Mouse (Mus musculus): ENCODE measurements around the gene Ammecr1.

Ammecr1 gene

DNA sequence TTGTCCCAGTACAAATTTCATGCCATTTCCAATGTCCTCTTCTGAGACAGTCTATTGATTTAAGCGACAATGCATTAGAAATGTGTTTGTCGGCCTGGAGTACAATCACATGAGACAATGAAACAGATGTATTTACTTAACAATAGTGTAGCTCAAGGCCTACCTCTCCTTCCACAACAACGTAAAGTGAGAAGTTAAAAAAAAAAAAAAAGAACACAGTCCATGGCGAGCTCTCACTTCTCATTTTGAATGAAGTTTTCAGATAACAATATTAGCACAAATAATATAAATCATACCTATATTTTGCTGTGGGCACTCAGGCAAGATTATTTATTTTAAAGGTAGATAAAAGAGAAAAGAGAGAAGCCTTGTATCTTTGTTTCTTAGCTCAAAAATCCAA is 49.8 kb downstream of the Ammecr1 start:
- DNase-seq (ENCODE audit: low read depth, low spot score) = no peak

DNA sequence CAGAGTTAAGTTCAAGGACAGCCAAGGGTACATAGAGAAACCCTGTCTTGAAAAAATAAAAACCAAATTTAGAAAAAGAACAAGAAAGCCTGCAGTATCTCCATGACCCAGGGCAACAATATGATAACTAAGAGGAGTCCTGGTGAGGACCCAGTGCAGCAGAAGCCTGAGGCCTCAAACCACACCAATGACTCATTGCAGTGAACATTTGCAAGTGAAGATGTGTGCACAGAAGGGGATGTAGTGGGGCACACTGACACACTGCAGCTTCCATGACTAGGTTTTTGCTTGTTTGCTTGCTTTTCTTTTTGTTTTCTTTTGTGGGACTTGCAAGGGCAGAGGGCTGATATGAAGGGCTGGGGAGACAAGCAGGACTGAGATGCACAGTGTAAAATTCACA is 52.3 kb downstream of the Ammecr1 start:
- DNase-seq (ENCODE audit: low read depth, low spot score) = no peak

DNA sequence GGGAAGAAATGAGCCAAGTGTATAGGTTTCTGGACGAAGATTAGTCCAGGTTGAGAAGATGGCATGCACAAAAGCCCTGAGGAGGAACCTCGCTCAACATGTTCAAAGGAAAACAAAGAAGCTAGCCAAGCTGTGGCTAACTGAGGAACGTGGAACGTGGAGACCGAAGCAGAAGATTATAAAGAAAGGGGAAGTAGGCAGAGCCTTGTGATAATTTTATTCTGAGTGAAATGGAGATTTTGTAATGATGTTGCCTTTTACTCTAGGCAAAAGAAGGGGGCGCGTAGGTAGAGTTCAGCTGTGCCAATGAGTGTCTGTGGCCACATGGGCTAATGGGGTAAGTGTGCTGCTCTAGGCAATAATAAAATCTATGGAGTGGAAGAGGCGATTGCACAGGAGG is 62.7 kb downstream of the Ammecr1 start:
- no peak for DNase-seq (ENCODE audit: low read depth, low spot score)

DNA sequence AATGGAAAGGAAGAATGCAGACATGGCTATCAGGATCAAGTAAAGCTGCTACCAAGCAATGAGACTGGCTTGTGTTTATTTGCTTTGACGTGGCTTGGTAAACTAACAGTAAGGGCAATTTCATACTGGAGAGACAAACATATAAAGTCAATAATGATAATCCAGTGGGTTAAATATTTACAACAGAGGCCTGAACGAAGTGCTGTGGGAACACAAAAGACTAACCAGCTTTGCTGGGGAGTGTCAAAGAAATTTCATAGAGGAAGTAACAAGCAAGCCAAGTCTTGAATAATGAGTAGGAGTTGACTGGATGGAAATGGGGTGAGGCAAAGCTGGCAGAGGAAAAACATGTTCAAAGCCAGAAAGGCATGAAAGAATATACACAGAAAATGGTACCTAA is 63.9 kb downstream of the Ammecr1 start:
- DNase-seq (ENCODE audit: low read depth, low spot score) = no peak

DNA sequence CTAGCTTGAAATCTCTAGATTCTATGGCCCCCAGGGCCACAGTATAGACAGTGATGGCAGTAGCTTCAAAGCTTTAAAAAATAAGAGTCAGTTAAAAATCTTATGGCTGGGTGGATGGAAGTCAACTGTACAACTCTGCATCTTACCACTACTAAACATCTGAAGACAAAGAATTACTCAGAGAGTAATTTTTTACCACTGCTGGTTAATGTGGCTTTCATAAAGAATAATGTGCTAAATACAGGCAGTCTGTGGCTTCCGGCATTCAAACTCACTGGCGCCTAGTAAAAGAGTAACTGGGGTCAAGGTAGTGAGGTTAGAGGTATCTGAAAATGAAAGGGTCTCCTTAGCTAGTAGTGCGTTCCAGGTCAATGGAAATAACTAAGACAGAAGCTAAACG is 64.6 kb downstream of the Ammecr1 start:
- DNase-seq (ENCODE audit: low read depth, low spot score) = no peak

DNA sequence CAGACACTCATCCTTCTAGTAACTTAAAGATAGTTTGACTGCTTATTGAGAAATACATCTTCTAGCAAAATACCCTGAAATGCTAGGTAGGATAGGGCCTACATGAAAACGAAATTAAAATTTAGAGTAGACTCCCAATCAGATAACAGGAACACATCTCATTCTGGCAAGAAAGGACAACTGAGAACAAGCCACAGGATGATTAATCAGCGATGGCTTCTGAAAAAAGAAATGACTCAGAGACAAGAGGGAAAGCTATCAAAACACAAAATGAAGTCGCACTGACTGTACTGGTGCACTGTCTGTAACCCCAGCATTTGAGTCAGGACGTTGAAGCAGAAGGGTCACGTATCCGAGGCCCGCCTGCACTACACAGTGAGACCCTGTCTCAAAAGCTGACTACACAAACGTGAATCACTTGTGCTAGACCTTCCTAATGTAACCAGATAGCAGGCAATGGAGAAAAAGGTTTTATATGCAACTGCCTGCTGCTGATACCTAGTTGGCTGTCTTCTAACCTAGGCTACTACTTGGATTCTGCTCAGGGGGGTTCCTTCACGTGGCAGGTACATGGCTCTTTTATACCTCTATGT is 68.1 kb downstream of the Ammecr1 start:
- DNase-seq (ENCODE audit: low read depth, low spot score) = no peak

DNA sequence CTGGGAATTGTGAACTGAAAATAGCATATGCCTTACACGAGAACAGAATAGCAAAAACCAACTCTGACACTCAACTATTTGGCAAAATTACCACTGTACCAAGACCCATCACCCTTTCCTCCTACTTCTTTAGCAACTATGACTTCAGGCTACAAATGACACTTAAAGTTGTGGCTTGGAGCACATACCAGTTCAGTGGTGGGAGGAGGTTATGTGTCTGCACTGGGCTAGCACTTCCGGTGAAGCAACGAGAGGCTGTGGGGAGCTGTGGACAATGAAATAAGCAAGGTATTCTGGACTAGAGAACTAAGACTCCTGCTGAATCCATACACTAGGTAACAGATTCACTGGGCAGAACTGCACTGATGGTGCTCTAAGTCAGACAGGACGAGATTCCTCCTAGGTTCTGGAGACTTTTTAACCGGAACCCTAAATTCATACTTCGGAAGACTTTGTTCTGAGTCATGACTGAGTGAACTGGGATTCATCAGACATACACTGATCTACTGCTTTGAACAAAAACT is 69.0 kb downstream of the Ammecr1 start:
- DNase-seq (ENCODE audit: low read depth, low spot score) = no peak

DNA sequence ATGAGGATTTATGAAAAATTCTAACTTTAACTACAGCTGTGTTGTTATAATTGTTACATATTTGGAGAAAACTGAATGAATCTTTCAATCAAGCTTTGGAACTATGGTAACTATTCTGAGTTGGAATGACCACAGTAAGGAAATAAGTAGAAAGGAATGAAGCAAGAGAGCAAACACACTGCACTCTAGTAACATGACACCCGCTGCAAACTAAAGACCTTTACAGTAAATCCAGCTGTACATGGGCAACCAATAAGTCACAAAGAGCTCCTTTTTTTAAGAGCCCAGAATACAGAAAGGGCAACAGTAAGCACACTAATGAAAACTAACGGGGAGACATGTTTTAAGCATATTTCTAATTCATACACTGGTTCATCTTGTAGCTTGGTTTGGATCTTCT is 71.2 kb downstream of the Ammecr1 start:
- peak; percentile 7 for DNase-seq (ENCODE audit: low read depth, low spot score)

DNA sequence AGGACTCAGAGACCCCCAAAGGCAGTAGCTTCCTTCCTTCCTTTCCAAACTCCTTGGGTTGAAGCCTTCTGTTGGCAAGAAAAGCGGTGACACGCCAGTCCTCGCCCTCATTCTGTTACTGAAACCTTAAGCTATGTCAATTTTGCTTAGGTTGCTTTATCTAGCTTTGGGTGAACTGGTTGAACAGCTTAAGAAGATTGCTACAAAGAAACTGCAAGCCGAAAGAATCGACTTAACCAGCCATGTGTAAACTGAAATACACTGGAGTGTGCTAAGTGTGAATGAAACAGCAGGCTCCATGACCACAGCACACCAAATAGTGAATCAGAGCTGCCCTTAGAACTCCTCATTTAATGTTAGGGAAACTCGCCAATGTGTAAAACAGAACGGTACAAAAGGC is 80.6 kb downstream of the Ammecr1 start:
- no peak for DNase-seq (ENCODE audit: low read depth, low spot score)

DNA sequence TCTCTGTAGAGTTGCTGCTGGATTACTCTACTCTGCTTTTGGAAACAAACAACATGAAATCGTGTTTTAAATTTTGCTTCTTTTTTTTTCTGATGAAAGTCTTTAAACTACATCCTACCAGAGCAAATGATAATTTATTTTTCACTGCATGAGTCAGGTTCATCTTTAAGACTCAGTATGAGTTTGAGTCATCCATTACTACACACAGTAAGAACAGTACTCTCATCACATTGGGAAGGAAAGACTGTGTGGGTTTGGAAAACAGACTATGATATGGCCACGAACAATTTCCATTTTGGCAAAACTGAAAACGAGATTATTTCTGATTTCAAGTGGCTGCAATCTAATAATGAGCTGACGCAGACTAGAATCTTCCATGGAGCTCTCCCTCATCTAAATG is 82.9 kb downstream of the Ammecr1 start:
- DNase-seq (ENCODE audit: low read depth, low spot score) = no peak

DNA sequence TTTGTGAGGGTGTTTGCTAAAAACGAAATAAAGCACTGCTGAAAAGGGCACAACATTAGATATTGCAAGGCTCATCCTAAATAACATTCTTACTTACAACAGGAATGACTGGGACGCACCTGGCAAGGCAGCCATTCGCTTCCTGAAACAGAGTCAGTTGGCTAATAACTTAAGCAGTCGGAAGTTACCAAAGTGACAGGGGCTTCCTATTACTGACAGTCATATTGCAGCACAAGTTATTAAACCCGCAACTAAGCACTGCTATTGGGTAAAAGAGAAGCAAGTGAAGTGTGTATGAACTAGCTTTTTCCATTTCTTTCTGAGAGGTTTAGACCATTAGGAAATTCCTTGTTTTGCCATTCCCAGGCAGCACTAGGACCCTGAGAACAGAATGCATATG is 84.3 kb downstream of the Ammecr1 start:
- DNase-seq (ENCODE audit: low read depth, low spot score) = no peak

DNA sequence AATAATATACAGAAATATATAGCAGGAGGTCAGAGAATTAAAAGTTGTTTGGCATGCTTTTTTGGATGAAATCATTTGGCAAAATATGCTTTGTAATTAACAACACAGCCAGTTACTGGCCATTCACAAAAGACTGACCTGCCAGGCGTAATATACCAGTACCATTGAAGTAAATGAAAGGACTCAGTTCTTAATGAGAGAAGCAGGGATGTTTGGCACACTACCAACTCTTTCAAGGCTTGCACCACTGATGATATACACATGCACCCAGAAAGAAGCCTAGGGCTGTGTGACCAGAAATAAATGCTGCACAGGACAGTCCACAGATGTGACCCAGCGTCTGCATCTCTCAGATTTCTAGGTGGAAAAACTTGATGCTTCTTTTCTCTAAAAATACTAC is 96.7 kb downstream of the Ammecr1 start:
- peak; percentile 13 for DNase-seq (ENCODE audit: low read depth, low spot score)

DNA sequence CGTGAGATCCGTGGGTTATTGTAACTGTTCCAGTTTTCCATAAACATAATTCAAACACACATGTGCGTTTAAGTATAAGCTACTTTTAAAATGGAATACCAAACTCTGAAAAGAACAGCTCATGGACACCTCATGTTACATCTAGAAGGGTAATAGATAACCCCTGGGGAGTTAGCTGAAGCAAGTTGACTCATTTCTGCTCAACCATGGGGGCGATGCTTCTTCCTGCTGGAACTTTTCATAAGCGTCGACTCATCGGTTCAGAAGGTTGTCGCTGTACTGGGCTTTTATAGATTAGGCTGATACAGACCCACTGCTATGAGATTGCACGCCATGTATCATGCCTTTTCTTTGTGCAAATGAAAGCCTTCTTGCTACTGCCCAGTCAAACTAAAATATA is 118.5 kb downstream of the Ammecr1 start:
- DNase-seq (ENCODE audit: low read depth, low spot score) = no peak

DNA sequence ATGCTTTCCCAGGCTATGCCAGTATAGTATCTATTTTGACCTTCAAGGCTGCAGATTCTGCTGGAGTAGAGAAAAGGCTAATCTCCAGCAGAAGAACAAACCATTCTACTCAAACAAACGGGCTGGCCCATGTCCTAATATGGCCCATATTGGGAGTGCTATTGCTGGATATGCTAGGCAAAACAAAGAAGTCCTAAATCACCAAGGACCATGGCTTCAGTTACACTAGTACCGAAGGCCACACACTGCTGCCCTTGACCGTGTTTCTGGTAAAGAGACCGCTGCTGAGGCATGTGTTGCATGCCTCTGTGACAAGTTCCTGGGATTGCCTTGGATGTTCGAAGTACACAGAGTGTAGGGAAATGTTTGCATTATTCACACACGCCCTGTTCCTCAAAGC is 120.3 kb downstream of the Ammecr1 start:
- no peak for DNase-seq (ENCODE audit: low read depth, low spot score)

DNA sequence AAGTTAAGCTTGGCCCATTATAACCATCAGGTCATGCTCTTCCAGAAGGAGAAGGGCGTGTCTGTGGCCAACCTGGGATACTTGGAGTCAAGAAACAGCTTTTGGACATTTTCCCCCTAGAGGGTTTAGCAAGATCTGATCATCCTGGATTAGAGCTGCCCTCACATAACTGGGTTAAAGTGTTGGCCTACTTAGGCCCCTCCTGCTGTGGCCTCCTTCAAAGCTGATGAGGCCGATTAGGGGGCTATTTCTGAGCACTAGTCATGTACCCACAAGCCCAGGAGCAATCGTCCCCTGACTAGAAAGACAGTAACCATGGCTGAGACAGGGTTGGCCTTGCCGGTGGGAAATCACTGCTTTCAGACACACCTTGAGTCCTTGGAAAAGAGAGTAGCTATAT is 124.6 kb downstream of the Ammecr1 start:
- no peak for DNase-seq (ENCODE audit: low read depth, low spot score)

DNA sequence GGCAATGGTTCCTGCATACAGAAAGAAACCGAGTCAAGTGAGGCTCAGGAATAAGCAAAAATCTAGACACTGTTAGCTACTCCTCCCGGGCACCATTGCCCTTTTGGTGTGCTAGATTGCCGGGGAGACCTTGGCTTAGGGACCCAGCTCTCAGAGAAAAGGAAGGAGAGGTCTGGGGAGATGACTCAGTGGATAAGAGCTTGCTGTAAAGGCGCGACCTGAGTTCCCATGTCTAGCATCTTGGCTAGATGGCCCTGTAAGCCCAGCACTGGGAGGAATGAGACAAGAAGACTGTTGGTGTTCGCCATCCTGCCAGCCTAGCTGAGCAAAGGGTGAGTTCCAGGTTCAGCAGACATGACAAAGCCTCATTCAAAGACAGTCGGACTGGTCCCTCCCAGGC is 127.1 kb downstream of the Ammecr1 start:
- no peak for DNase-seq (ENCODE audit: low read depth, low spot score)

DNA sequence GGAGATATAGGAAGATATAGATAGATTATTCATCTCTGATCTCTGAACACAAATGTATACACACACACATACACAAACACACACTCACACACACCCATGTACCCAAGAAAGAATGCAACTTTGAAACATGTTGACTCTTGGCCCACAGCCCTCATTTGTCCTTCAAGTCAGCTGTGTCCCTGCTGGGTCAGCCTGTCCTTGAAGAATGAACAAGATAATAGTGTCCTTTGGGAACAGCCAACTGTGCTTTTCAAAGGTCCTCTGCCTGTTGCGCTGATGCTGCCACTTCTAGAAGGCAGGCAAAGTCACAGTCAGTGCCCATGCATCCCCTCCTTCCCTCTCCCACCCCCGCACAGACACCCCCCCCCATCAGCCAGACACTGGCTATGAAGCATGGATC is 127.7 kb downstream of the Ammecr1 start:
- no peak for DNase-seq (ENCODE audit: low read depth, low spot score)

DNA sequence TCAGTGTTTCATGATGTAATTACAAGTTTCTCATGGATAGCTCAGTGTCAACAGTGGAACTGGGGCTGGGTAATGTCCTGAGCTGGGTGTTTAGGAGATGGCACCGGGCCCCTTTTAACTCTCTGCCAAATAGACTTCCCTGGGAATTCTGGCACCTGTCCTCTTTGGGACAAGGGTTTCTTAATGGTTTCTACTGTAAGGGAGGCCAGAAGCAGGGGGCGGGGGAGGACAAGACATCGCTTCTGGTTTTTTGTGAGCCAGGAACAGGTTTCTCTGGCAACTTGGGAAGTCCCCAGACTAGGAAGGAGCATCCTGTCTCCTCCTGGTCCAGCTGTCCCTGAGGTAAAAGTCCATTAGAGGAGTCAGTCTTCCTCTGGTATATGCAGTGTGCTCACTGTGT is 129.2 kb downstream of the Ammecr1 start:
- DNase-seq (ENCODE audit: low read depth, low spot score) = no peak

DNA sequence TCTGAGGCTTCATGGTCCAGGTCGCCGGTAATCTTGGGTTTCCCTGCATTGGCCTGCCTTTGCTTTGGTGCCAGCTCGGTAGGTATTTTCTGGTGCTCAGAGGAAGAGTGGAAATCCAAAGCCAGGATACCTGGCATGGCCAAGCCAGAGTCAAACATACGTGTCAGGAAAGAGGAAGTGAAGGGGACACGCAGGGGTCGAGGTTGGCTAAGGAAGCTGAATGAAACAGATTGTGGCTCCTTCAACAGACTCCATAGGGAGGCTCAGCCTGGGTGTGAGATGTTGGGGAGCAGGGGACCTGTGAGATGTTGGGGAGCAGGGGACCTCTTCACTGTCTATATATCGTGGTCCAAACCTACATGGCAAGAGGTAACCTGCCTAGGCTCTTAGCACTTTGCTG is 130.1 kb downstream of the Ammecr1 start:
- no peak for DNase-seq (ENCODE audit: low read depth, low spot score)

DNA sequence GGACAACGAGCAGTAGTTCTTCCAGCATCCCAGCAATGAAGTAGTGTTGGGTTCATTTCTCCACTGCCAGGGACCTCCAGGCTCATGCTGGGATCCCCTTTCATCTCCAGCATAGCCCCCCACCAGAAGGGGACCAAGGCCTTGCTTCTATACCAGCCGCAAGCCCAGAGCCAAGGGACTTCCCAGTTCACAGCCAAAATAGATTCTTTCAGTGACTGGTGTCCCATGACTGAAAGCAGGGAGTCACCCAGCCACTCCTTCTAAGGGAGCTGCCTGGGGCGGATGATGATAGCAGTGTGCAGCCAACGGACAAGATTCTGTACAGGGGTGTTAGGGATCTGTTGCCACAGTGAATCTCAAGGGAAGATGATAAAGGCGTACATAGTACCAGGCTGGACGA is 131.7 kb downstream of the Ammecr1 start:
- no peak for DNase-seq (ENCODE audit: low read depth, low spot score)

DNA sequence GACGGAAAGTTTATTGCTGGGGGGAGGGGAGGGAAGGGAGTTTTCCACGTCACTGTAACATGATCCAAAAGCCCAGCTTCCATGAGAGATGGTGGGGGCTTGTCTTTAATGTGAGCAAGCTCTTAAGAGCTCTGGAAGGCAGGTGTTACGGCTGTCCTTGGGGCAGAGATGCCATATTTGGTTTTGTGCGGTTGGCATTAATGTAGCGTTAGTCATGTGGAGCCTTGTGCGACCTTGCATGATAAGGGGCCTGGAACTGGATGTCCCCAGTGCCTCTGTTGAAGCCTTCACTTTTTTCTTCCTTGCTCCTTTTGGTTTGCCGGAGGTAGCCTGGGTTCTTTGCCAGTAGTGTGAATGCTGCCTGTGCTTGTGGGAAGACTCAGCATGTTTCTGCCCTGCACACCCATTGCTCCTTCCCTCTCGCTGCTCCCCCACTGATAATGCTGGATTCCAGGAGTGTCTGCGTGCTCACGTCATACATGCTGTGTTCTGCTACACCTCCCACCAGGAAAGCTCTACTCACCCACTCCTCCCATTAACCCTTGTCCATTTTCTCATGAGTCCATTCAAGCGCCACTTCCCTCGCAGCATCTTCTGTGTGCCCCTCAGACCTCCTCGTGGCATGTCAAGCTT is 133.2 kb downstream of the Ammecr1 start:
- DNase-seq (ENCODE audit: low read depth, low spot score) = no peak

DNA sequence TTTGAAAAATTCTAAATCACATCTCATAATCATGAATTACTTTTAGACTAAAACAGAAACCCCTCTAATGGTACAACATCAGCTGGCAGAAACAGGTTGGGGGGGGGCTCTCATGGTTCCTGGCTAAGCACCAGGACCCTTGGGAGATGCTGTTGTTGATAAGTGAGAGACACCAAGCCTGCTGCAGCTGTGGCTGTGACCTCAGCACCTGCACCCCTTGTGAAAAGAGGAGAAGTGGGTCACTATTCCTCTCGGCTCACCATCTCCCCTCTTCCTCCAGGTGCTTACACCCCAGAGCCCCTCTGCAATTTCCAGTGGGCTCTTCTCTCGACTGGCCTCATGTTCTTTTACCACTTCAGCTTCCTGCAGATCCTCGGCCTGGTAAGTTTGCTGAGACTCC is 134.3 kb downstream of the Ammecr1 start:
- no peak for DNase-seq (ENCODE audit: low read depth, low spot score)

DNA sequence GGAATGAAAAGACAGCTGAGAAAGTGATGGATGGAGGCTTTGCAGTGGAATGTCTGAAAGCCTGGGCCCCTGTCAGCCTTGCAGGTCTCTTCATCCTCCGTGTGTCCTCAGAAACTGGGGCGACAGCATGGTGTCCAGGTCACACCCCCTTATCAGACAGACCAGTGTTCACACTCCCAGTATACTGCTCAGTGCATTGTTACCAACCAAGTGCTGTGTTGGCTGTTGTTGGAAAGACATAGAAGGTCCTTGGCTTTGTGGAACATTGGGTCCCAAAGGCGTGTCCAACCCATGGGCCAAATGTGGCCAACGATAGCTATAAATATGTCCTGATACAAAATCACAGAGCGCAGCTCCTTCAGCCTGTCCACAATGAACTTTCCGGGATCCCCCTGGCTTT is 136.0 kb downstream of the Ammecr1 start:
- DNase-seq (ENCODE audit: low read depth, low spot score) = no peak

Data from forelimb bud, embryonic 11.5 days (tissue).